Mouse (Mus musculus) forebrain, embryonic 12.5 days (tissue): Measurements from ENCODE around the gene Elmod2. TPM values are rescaled to one million over a fixed set of nuclear protein-coding genes. Genes with fewer than 3 reads are reported as not detected.
"Not testable (repeated sequence)": the region's sequence is repeated elsewhere in the genome, so short reads cannot be mapped to it uniquely, and the experiment has no call there.

ENCODE experiments used
- ATAC-seq: fragments of 200-750 bp; cut with Nextera tagmentation; 2 replicates; pipeline ENCODE4 v1.8.0; 2017; ENCODE audit warnings: moderate TSS enrichment; ENCODE audit not compliant: low FRiP score
- H3K27ac ChIP-seq: fragments of 300-500 bp; sonication (generic); 2 replicates; pipeline ENCODE4 v1.5.1; 2016; ENCODE audit warnings: mild to moderate bottlenecking
- H3K27me3 ChIP-seq: fragments of 300-500 bp; sonication (generic); 2 replicates; pipeline ENCODE4 v1.6.1; 2016; ENCODE audit warnings: mild to moderate bottlenecking
- H3K36me3 ChIP-seq: fragments of 300-500 bp; sonication (generic); replicated peaks from 2 replicates; pipeline ENCODE4 v1.6.1; 2016; ENCODE audit warnings: mild to moderate bottlenecking
- H3K4me1 ChIP-seq: fragments of 300-500 bp; sonication (generic); 2 replicates; pipeline ENCODE4 v1.6.1; 2016
- H3K4me2 ChIP-seq: fragments of 300-500 bp; sonication (generic); 2 replicates; pipeline ENCODE4 v1.6.1; 2016; ENCODE audit warnings: mild to moderate bottlenecking, moderate library complexity
- H3K4me3 ChIP-seq: fragments of 300-500 bp; sonication (generic); replicated peaks from 2 replicates; pipeline ENCODE4 v1.5.1; 2016; ENCODE audit warnings: mild to moderate bottlenecking
- H3K9ac ChIP-seq: fragments of 300-500 bp; sonication (generic); 2 replicates; pipeline ENCODE4 v1.6.1; 2016; ENCODE audit warnings: mild to moderate bottlenecking
- H3K9me3 ChIP-seq: fragments of 300-500 bp; sonication (generic); 2 replicates; pipeline ENCODE4 v1.6.1; 2016
- WGBS: fragments of 180-500 bp; shearing (Covaris S2); methylation state at CpG from one replicate; pipeline ENCODE4 v1.1.7; 2016; 5-methylcytosine and 5-hydroxymethylcytosine counted together
- polyA plus RNA-seq: library from polyadenylated mRNA; unstranded; fragments of >200 nt; fragmentation: Nextera tagmentation; extraction: Ambion mirVana; gene quantifications from 2 replicates; pipeline ENCODE4 v1.2.1, GENCODE M21; 2016

Gene Elmod2
- polyA plus RNA-seq, 1 experiment from 2014 or later = 34.3 TPM

DNA sequence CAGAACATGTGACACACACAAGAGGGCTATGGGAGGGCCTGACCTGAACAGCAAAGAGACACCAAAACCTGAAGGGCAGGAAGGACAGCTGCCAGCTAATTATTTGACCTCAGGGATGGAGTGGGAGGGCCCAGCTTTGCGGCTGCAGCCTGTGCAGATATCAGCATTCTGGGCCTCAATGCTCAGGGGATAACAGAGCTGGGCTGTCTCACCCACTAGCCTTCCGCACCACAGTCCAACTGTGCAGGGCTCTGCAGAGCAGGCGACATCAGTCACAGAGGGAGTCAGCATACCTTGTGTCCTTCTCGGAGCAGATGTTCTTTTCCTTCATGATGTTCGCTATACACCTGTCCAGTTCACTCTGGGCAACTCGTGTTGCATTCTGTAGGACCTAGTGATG, 9.9 kb downstream of the Elmod2 start:
- Histone ChIP-seq H3K4me2 (no peak overlapping the region), H3K9me3 (no peaks in the 10 kb centered on the region), H3K4me3 (no peak overlapping the region), H3K4me1 (no peaks in the 10 kb centered on the region), H3K36me3 (peaks cover 46% of the 10 kb centered on the region), H3K27me3 (no peaks in the 10 kb centered on the region), H3K27ac (no peak overlapping the region), H3K9ac (no peak overlapping the region)
- no peak for ATAC-seq
- 94% methylated on average over 6 of the region's 6 CpGs for WGBS

DNA sequence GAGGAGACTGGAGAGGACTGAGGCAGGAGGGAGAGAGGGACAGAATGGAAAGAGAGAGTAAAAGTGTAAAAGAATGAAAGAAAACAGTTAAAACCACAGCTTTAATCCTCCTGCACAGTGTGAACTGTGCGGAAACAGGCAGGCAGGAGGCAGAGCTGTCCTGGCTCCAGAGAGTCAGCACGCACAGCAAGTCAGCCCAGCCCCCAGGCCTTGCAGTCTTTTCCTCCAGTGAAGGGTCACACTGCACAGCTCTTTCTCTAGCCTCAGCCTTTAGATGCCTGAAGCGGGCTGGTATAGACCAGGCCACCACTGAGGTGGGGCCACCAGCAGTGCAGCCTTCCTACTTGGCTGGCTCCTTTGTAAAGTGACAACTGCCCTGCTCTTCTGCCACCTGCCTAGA, 11.7 kb downstream of the Elmod2 start:
- H3K4me1 ChIP-seq = no peaks in the 10 kb centered on the region
- WGBS = 38% methylated on average over 3 of the region's 3 CpGs
- H3K4me3 ChIP-seq = no peak overlapping the region
- no peaks in the 10 kb centered on the region for H3K27me3 ChIP-seq
- no peak overlapping the region for H3K4me2 ChIP-seq
- H3K9ac ChIP-seq = no peak overlapping the region; the same call in 1 of the 2 replicates
- H3K36me3 ChIP-seq = peaks cover 56% of the 10 kb centered on the region
- no peak for ATAC-seq
- no peaks in the 10 kb centered on the region for H3K9me3 ChIP-seq
- no peak overlapping the region for H3K27ac ChIP-seq

GRCm38 (mm10) chr8:83315691-83316090, 16.6 kb downstream of the Elmod2 start:
- H3K27ac ChIP-seq = no peak overlapping the region
- H3K36me3 ChIP-seq = peaks cover 42% of the 10 kb centered on the region
- H3K4me2 ChIP-seq = no peak overlapping the region
- H3K4me1 ChIP-seq = no peaks in the 10 kb centered on the region
- H3K9ac ChIP-seq = no peak overlapping the region
- no peak overlapping the region for H3K4me3 ChIP-seq
- H3K9me3 ChIP-seq = no peaks in the 10 kb centered on the region
- no peak for ATAC-seq
- 76% methylated on average over 2 of the region's 2 CpGs for WGBS
- no peaks in the 10 kb centered on the region for H3K27me3 ChIP-seq

DNA sequence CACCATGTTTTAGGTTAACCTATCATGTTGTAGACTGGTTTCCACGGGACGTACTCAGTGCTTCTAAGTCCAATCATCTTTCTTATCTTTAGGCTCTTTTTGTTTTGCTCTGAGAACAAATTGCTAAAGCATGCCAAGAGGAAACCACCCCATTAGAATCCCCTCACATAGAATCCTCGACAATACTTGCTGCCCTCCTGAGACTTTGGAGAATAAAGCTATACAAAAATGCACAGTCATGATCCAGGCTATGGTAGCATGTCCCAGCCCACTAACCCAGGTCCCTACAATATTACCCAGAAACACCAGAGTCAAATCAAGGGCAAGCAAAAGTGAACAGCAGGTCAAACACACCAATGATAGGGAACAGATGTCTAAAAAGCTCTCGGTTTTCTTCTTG, 17.2 kb downstream of the Elmod2 start:
- WGBS = 82% methylated on average over 4 of the region's 4 CpGs
- H3K9ac ChIP-seq, H3K4me3 ChIP-seq, ATAC-seq, H3K27me3 ChIP-seq, H3K9me3 ChIP-seq, H3K4me1 ChIP-seq, H3K4me2 ChIP-seq, H3K27ac ChIP-seq: not testable (repeated sequence)
- H3K36me3 ChIP-seq = peaks cover 37% of the 10 kb centered on the region

- Histone ChIP-seq H3K4me2 (no peak overlapping the region), H3K4me3 (no peak overlapping the region), H3K9ac (no peak overlapping the region), H3K9me3 (no peaks in the 10 kb centered on the region), H3K36me3 (peaks cover 4% of the 10 kb centered on the region), H3K4me1 (no peaks in the 10 kb centered on the region), H3K27ac (no peak overlapping the region), H3K27me3 (no peaks in the 10 kb centered on the region)
- no peak for ATAC-seq
- 91% methylated on average over 6 of the region's 6 CpGs for WGBS
Observed at GRCm38 (mm10) chr8:83309836-83310235, 22.4 kb downstream of the Elmod2 start.

DNA sequence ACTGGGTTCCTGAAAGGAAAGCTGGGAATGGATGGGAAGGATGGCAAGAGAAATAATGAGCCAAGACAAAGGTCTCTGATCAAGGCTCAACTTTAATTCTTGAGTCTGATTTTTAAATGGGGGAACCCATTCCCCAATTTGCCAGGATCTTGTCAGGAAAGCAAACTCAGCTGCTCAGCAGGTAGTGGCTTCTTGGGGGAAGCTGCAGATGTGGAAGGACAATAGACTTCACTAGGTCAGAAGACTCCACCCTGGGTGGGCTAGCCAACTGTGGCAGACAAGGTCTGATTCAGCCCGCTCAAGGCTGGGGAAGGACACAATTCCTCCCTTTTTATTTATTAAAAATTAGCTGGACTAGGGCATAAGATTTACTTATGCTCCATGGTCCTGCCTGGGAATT, 27.3 kb downstream of the Elmod2 start:
- ATAC-seq = no peak
- Histone ChIP-seq H3K4me2 (no peak overlapping the region), H3K9me3 (no peaks in the 10 kb centered on the region), H3K9ac (no peak overlapping the region), H3K4me3 (no peak overlapping the region), H3K27ac (no peak overlapping the region), H3K27me3 (no peaks in the 10 kb centered on the region), H3K4me1 (no peaks in the 10 kb centered on the region), H3K36me3 (no peaks in the 10 kb centered on the region)
- 89% methylated on average over 1 of the region's 1 CpGs for WGBS

DNA sequence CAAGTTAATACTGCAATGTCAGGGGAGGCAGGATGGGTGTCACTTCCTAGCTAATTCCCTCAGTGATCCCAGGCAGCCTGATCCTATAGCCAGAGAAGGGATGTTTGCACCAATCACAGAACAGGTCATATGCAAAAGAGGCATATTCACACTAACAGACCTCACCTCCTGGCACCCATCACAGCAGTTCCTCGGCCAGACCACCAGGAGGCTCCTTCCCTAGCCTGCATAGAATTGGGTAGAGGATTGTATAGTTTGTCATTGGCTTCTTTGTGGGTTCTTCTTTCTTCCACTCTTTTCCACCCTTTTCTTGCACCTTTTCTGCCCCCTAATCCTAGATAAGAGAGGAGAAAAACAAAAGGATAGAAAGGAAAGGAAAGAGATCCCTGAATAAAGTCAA, 32.2 kb downstream of the Elmod2 start:
- Histone ChIP-seq H3K4me2 (no peak overlapping the region), H3K4me3 (no peak overlapping the region), H3K4me1 (no peaks in the 10 kb centered on the region), H3K9ac (no peak overlapping the region), H3K27ac (no peak overlapping the region), H3K27me3 (no peaks in the 10 kb centered on the region), H3K9me3 (no peaks in the 10 kb centered on the region), H3K36me3 (no peaks in the 10 kb centered on the region)
- ATAC-seq = no peak
- 35% methylated on average over 1 of the region's 1 CpGs for WGBS

DNA sequence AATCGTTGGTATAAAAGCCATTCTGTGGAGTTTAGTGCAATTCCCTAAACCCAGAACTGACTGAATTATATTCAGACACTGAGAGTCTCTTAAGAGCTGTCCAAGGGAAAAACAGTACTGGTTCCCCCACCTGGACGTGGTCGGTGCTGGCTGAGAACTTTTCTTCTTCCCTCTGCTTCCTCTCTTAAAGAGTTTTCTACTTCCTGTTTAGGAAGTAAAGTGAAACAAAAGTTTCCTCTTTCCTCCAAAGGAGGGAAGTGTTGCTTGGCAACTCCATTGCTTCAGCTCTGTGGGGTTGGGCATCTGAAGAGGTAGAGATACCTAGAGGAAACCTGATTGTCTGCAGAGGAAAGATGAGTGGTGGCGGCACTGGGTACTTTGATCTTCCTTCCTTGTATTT, 34.9 kb downstream of the Elmod2 start:
- no peak overlapping the region for H3K9ac ChIP-seq
- ATAC-seq = no peak

GRCm38 (mm10) chr8:83290176-83290575, 42.1 kb downstream of the Elmod2 start, which contains the start of gene Ucp1:
Ucp1 (plus strand) TSS chr8:83290352.
- Histone ChIP-seq H3K4me2 (peak within 1 kb of the TSS; percentile 49), H3K9ac (no peak within 1 kb of the TSS), H3K4me1 (peaks cover 6% of the 10 kb centered on the region; the same call in 1 of the 2 replicates), H3K36me3 (no peaks in the 10 kb centered on the region), H3K27me3 (peaks cover 30% of the 10 kb centered on the region), H3K9me3 (no peaks in the 10 kb centered on the region), H3K27ac (no peak within 1 kb of the TSS), H3K4me3 (peak within 1 kb of the TSS; percentile 19)
- no peak for ATAC-seq
- WGBS = 3% methylated on average over 20 of the region's 20 CpGs

More for the DNA sequence above, 34.9 kb downstream of the Elmod2 start:
- Histone ChIP-seq H3K36me3 (no peaks in the 10 kb centered on the region), H3K27me3 (no peaks in the 10 kb centered on the region), H3K27ac (no peak overlapping the region), H3K9me3 (no peaks in the 10 kb centered on the region), H3K4me3 (no peak overlapping the region), H3K4me1 (no peaks in the 10 kb centered on the region), H3K4me2 (no peak overlapping the region)
- 87% methylated on average over 4 of the region's 4 CpGs for WGBS

- H3K4me3 ChIP-seq = no peak overlapping the region
- peaks cover 20% of the 10 kb centered on the region for H3K27me3 ChIP-seq
- WGBS = 84% methylated on average over 8 of the region's 8 CpGs
- H3K36me3 ChIP-seq = no peaks in the 10 kb centered on the region
- H3K9me3 ChIP-seq = no peaks in the 10 kb centered on the region
- H3K4me1 ChIP-seq = peaks cover 6% of the 10 kb centered on the region; the same call in 1 of the 2 replicates
- no peak for ATAC-seq
- H3K9ac ChIP-seq = no peak overlapping the region
- no peak overlapping the region for H3K27ac ChIP-seq
- no peak overlapping the region for H3K4me2 ChIP-seq
Observed at GRCm38 (mm10) chr8:83285391-83285790, 46.9 kb downstream of the Elmod2 start.

- no peak for ATAC-seq
- Histone ChIP-seq H3K27ac (no peak overlapping the region), H3K4me3 (no peak overlapping the region), H3K4me1 (no peaks in the 10 kb centered on the region), H3K4me2 (no peak overlapping the region), H3K9ac (no peak overlapping the region), H3K36me3 (no peaks in the 10 kb centered on the region; the same call in 1 of the 2 replicates), H3K27me3 (no peaks in the 10 kb centered on the region), H3K9me3 (no peaks in the 10 kb centered on the region)
- 86% methylated on average over 6 of the region's 6 CpGs for WGBS
Observed at GRCm38 (mm10) chr8:83278431-83278830, 53.9 kb downstream of the Elmod2 start.

DNA sequence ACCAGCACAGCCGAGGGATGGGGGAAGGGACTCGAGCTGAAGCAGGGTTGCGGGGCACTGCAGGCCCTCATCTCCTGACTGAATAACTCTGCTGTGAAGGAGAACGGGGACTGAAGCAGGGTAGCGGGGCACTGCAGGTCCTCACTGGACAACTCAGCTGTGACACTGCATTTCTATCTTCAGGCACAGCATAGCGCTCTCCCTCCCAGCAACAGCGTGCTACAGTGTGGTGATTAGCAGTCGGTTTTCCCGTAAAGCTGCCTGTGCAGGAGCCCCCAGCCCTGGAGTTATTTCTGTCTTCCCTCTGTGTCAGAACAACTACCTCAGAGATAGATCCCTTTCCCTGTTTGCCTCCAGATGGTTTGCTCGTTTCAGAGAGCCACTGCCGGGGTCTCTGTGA, 57.8 kb downstream of the Elmod2 start:
- ATAC-seq = no peak
- H3K27me3 ChIP-seq = no peaks in the 10 kb centered on the region
- H3K4me3 ChIP-seq = no peak overlapping the region
- no peak overlapping the region for H3K4me2 ChIP-seq
- WGBS = 68% methylated on average over 11 of the region's 11 CpGs
- H3K27ac ChIP-seq = no peak overlapping the region
- H3K4me1 ChIP-seq = no peaks in the 10 kb centered on the region
- peaks cover 21% of the 10 kb centered on the region for H3K36me3 ChIP-seq
- no peaks in the 10 kb centered on the region for H3K9me3 ChIP-seq
- H3K9ac ChIP-seq = no peak overlapping the region

GRCm38 (mm10) chr8:83272464-83272863, 59.8 kb downstream of the Elmod2 start:
- 91% methylated on average over 10 of the region's 10 CpGs for WGBS
- H3K4me1 ChIP-seq = no peaks in the 10 kb centered on the region
- no peaks in the 10 kb centered on the region for H3K27me3 ChIP-seq
- H3K9ac ChIP-seq = no peak overlapping the region
- H3K4me2 ChIP-seq = no peak overlapping the region
- H3K9me3 ChIP-seq = no peaks in the 10 kb centered on the region
- peaks cover 30% of the 10 kb centered on the region for H3K36me3 ChIP-seq
- H3K27ac ChIP-seq = no peak overlapping the region
- H3K4me3 ChIP-seq = no peak overlapping the region
- no peak for ATAC-seq
